Mouse (Mus musculus) bone marrow macrophage, adult 2 months (primary cell): ENCODE measurements around the gene Zrsr2. TPM values are rescaled to one million over a fixed set of nuclear protein-coding genes. Genes with fewer than 3 reads are reported as not detected.
A peak's percentile ranks its signal among the peaks of the same experiment; 100 is the strongest.

Experiments used
- H3K27ac ChIP-seq: 2 replicates; pipeline ENCODE4 v1.5.1; 2012; ENCODE audit warnings: low read depth, low read length; ENCODE audit not compliant: insufficient read depth
- H3K4me1 ChIP-seq: 2 replicates; pipeline ENCODE4 v1.6.1; 2012; ENCODE audit warnings: low read length; ENCODE audit not compliant: control insufficient read depth, insufficient read depth
- H3K4me3 ChIP-seq: 2 replicates; pipeline ENCODE4 v1.5.1; 2012; ENCODE audit warnings: mild to moderate bottlenecking, low read length, moderate library complexity; ENCODE audit not compliant: insufficient read depth
- CTCF ChIP-seq: IDR thresholded peaks from 2 replicates; pipeline ENCODE4 v1.5.1; 2012; ENCODE audit warnings: low read depth, mild to moderate bottlenecking, low read length, moderate library complexity
- POLR2A ChIP-seq: IDR thresholded peaks from 2 replicates; pipeline ENCODE4 v1.6.1; 2012; ENCODE audit warnings: mild to moderate bottlenecking, low read depth, low read length, borderline replicate concordance
- polyA plus RNA-seq: library from polyadenylated mRNA; stranded (reverse); fragments of >200 nt; gene quantifications from 2 replicates; pipeline ENCODE4 v1.2.4, GENCODE M21; 2012; ENCODE audit not compliant: missing spikeins, insufficient read depth, insufficient read length

Gene Zrsr2
- polyA plus RNA-seq, 1 experiment = 36.3 TPM

GRCm38 (mm10) chrX:163899431-163900020 lies 58.9 kb downstream of the Zrsr2 start:
- TF ChIP-seq CTCF (no peak), POLR2A (no peak)

GRCm38 (mm10) chrX:163897354-163897753 lies 61.1 kb downstream of the Zrsr2 start:
- H3K27ac ChIP-seq = peak overlapping the region; percentile 70
- TF ChIP-seq CTCF = no peak
- TF ChIP-seq POLR2A = no peak
- H3K4me1 ChIP-seq = peaks cover 15% of the 10 kb centered on the region
- no peak overlapping the region for H3K4me3 ChIP-seq

More at GRCm38 (mm10) chrX:163899431-163900020, 58.9 kb downstream of the Zrsr2 start:
- H3K4me1 ChIP-seq = peaks cover 15% of the 10 kb centered on the region
- no peak overlapping the region for H3K4me3 ChIP-seq
- no peak overlapping the region for H3K27ac ChIP-seq

GRCm38 (mm10) chrX:163885539-163885981 lies 72.9 kb downstream of the Zrsr2 start:
- TF ChIP-seq CTCF (no peak), POLR2A (no peak)
- no peaks in the 10 kb centered on the region for H3K4me1 ChIP-seq

More at GRCm38 (mm10) chrX:163885539-163885981, 72.9 kb downstream of the Zrsr2 start:
- H3K27ac ChIP-seq = no peak overlapping the region
- H3K4me3 ChIP-seq = no peak overlapping the region

Other genes with a start within 250 kb of the Zrsr2 start
- gene Rnf138rt1, start 197.3 kb downstream of the Zrsr2 start, polyA plus RNA-seq = not detected in 2 replicates
- 241 and 251 TPM in 2 replicates for gene Ap1s2, start 49.6 kb downstream of the Zrsr2 start, polyA plus RNA-seq
- 5.1 and 5.5 TPM in 2 replicates for gene Car5b, start 69.3 kb upstream of the Zrsr2 start, polyA plus RNA-seq
- 3.3 and 4.7 TPM in 2 replicates for gene Siah1b, start 117.8 kb upstream of the Zrsr2 start, polyA plus RNA-seq
- not detected in 2 replicates for gene Cltrn, start 130.2 kb upstream of the Zrsr2 start, polyA plus RNA-seq
- gene Ace2, start 180.7 kb upstream of the Zrsr2 start, polyA plus RNA-seq = not detected in 2 replicates